Mouse (Mus musculus): Measurements from ENCODE around the gene Shf. TPM values are rescaled to one million over a fixed set of nuclear protein-coding genes. Genes with fewer than 3 reads are reported as not detected.
A peak's percentile ranks its signal among the peaks of the same experiment; 100 is the strongest.

Gene Shf
- total and polyA plus RNA-seq, 3 experiments, result 0.22 to 0.27 TPM; not detected in 1

- H3K4me1 ChIP-seq (ENCODE audit: insufficient read depth, low read depth, low read length), result peaks cover 14% of the 10 kb centered on the region
Observed at GRCm38 (mm10) chr2:122382121-122382520, 13.2 kb upstream of the Shf start.

DNA sequence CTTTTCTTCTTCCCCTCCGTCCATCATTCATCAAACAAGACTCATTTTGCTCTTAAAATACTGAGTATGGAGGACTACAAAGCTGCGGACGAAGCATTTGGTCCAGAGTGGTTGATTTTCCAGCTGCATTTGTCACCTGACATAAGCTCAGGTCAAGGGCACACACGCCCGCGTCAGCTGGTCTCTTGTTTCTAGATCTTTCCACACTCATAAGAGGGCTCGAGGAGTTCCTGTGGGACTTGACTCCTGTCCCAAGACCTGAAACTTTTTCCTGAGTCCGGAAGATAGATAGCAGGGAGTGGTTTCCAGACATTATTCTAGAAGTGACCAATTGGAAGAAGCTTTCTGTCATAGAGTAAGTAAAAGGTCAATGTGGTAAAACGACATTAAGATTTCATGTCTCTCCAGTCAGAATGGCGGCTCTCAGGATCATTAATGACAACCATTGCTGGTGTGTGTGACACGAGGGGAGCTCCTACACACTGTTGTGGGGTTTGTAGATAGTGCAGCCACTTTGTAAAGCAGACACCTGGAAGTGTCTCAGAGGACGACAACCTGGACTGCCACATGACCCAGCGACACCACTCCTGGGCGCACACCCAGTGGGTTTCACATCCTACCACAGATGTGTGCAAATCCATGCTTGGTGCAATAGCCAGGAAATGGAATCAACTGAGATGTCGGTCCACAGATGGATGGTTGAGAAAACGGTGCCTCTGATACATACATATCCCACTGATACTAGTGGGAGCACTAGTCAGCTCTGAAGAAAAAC, 12.6 kb upstream of the Shf start:
- peaks cover 4% of the 10 kb centered on the region for H3K27me3 ChIP-seq (ENCODE audit: insufficient read depth, low read length)
- DNase-seq (ENCODE audit: low spot score) (no peak), ATAC-seq (ENCODE audit: extremely low read depth, insufficient number of reproducible peaks, low FRiP score, poor library complexity, severe bottlenecking) (no peak)
- H3K36me3 ChIP-seq (replicated peaks), result no peaks in the 10 kb centered on the region
- no peak overlapping the region for H3K4me3 ChIP-seq (ENCODE audit: low read depth, low read length)
- no peaks in the 10 kb centered on the region for H3K9me3 ChIP-seq (replicated peaks)
- H3K4me1 ChIP-seq (ENCODE audit: insufficient read depth, low read depth, low read length), result peaks cover 14% of the 10 kb centered on the region
- TF ChIP-seq CTCF (IDR thresholded peaks at IDR 0.05; ENCODE audit: low read depth, low read length), result no peak
- no peak for TF ChIP-seq GATA2 (IDR thresholded peaks at IDR 0.05; ENCODE audit: borderline replicate concordance, low read depth, low read length)
- no peak for TF ChIP-seq GATA1 (IDR thresholded peaks at IDR 0.05; ENCODE audit: borderline replicate concordance, low read length)
- TF ChIP-seq POLR2AphosphoS5 (IDR thresholded peaks at IDR 0.05; ENCODE audit: insufficient replicate concordance, low read depth, low read length), result no peak
- no peak for TF ChIP-seq TAL1 (conservative IDR thresholded peaks at IDR 0.05; ENCODE audit: low read depth, low read length)

More at GRCm38 (mm10) chr2:122382121-122382520, 13.2 kb upstream of the Shf start:
- ATAC-seq (ENCODE audit: extremely low read depth, insufficient number of reproducible peaks, low FRiP score, poor library complexity, severe bottlenecking) (no peak), DNase-seq (ENCODE audit: low spot score) (no peak)
- TF ChIP-seq CTCF (IDR thresholded peaks at IDR 0.05; ENCODE audit: low read depth, low read length) (no peak), GATA1 (IDR thresholded peaks at IDR 0.05; ENCODE audit: borderline replicate concordance, low read length) (no peak), POLR2AphosphoS5 (IDR thresholded peaks at IDR 0.05; ENCODE audit: insufficient replicate concordance, low read depth, low read length) (no peak), GATA2 (IDR thresholded peaks at IDR 0.05; ENCODE audit: borderline replicate concordance, low read depth, low read length) (no peak), TAL1 (conservative IDR thresholded peaks at IDR 0.05; ENCODE audit: low read depth, low read length) (no peak)
- Histone ChIP-seq H3K27me3 (ENCODE audit: insufficient read depth, low read length) (peaks cover 4% of the 10 kb centered on the region), H3K36me3 (replicated peaks) (no peaks in the 10 kb centered on the region), H3K4me3 (ENCODE audit: low read depth, low read length) (no peak overlapping the region), H3K9me3 (replicated peaks) (no peaks in the 10 kb centered on the region)

DNA sequence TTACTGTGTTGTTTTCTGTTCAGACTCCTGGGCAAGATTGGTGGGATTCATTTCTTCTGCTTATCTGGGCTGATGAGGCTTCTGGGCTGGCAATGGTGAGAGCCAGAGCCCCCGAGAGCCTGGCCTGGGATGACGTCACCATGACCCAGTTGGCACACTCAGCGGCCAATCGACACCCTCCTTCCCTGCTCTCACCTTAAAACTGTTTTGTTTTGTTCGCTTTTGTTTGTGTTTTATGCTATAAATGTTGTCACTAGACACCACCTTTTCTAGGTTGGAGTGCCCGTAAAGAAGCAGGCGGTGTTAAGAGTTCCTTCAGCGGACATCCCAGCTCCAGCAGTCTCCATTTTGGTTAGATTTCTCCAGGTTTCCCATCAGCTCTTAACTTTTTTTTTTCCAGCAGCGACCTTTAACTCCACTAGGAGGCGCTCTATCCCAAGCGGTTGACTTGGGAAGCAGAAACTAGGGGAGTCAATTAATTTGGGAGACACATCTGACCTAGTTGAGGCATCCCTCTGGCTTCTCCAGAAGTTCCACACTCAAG, 11.9 kb upstream of the Shf start:
- ATAC-seq (ENCODE audit: extremely low read depth, insufficient number of reproducible peaks, low FRiP score, poor library complexity, severe bottlenecking) (no peak), DNase-seq (ENCODE audit: low spot score) (no peak)
- TF ChIP-seq GATA1 (IDR thresholded peaks at IDR 0.05; ENCODE audit: borderline replicate concordance, low read length) (no peak), GATA2 (IDR thresholded peaks at IDR 0.05; ENCODE audit: borderline replicate concordance, low read depth, low read length) (no peak), POLR2AphosphoS5 (IDR thresholded peaks at IDR 0.05; ENCODE audit: insufficient replicate concordance, low read depth, low read length) (no peak), TAL1 (conservative IDR thresholded peaks at IDR 0.05; ENCODE audit: low read depth, low read length) (no peak), CTCF (IDR thresholded peaks at IDR 0.05; ENCODE audit: low read depth, low read length) (peak; percentile 33; the same call in 1 of the 2 replicates)
- no peaks in the 10 kb centered on the region for H3K9me3 ChIP-seq (replicated peaks)
- H3K36me3 ChIP-seq (replicated peaks), result no peaks in the 10 kb centered on the region
- no peak overlapping the region for H3K4me3 ChIP-seq (ENCODE audit: low read depth, low read length)
- H3K4me1 ChIP-seq (ENCODE audit: insufficient read depth, low read depth, low read length), result peaks cover 21% of the 10 kb centered on the region
- peaks cover 4% of the 10 kb centered on the region for H3K27me3 ChIP-seq (ENCODE audit: insufficient read depth, low read length)

- TF ChIP-seq GATA2 (IDR thresholded peaks at IDR 0.05; ENCODE audit: borderline replicate concordance, low read depth, low read length) (no peak), CTCF (IDR thresholded peaks at IDR 0.05; ENCODE audit: low read depth, low read length) (no peak), GATA1 (IDR thresholded peaks at IDR 0.05; ENCODE audit: borderline replicate concordance, low read length) (no peak), TAL1 (conservative IDR thresholded peaks at IDR 0.05; ENCODE audit: low read depth, low read length) (no peak), POLR2AphosphoS5 (IDR thresholded peaks at IDR 0.05; ENCODE audit: insufficient replicate concordance, low read depth, low read length) (no peak)
- H3K9me3 ChIP-seq (replicated peaks), result no peaks in the 10 kb centered on the region
- ATAC-seq (ENCODE audit: extremely low read depth, insufficient number of reproducible peaks, low FRiP score, poor library complexity, severe bottlenecking), result no peak
Observed at GRCm38 (mm10) chr2:122379292-122379650, 10.3 kb upstream of the Shf start.

GRCm38 (mm10) chr2:122378421-122379291, 9.7 kb upstream of the Shf start:
- peaks cover 4% of the 10 kb centered on the region for H3K27me3 ChIP-seq (ENCODE audit: insufficient read depth, low read length)
- peaks cover 31% of the 10 kb centered on the region for H3K4me1 ChIP-seq (ENCODE audit: insufficient read depth, low read depth, low read length)
- H3K36me3 ChIP-seq (replicated peaks), result no peaks in the 10 kb centered on the region
- peak overlapping the region; percentile 48; the same call in 1 of the 2 replicates for H3K4me3 ChIP-seq (ENCODE audit: low read depth, low read length)
- no peak for DNase-seq (ENCODE audit: low spot score)
- ATAC-seq (ENCODE audit: extremely low read depth, insufficient number of reproducible peaks, low FRiP score, poor library complexity, severe bottlenecking), result no peak
- H3K9me3 ChIP-seq (replicated peaks), result no peaks in the 10 kb centered on the region
- TF ChIP-seq TAL1 (conservative IDR thresholded peaks at IDR 0.05; ENCODE audit: low read depth, low read length) (no peak), GATA1 (IDR thresholded peaks at IDR 0.05; ENCODE audit: borderline replicate concordance, low read length) (no peak), CTCF (IDR thresholded peaks at IDR 0.05; ENCODE audit: low read depth, low read length) (no peak), GATA2 (IDR thresholded peaks at IDR 0.05; ENCODE audit: borderline replicate concordance, low read depth, low read length) (no peak), POLR2AphosphoS5 (IDR thresholded peaks at IDR 0.05; ENCODE audit: insufficient replicate concordance, low read depth, low read length) (no peak)

More at GRCm38 (mm10) chr2:122379292-122379650, 10.3 kb upstream of the Shf start:
- Histone ChIP-seq H3K36me3 (replicated peaks) (no peaks in the 10 kb centered on the region), H3K4me1 (ENCODE audit: insufficient read depth, low read depth, low read length) (peaks cover 31% of the 10 kb centered on the region), H3K27me3 (ENCODE audit: insufficient read depth, low read length) (peaks cover 4% of the 10 kb centered on the region), H3K4me3 (ENCODE audit: low read depth, low read length) (no peak overlapping the region)
- DNase-seq (ENCODE audit: low spot score), result no peak
